Mouse (Mus musculus) thymus, postnatal 4 days (tissue): ENCODE measurements around the gene Mlh1.
A peak's percentile ranks its signal among the peaks of the same experiment; 100 is the strongest.

Source experiments
- DNase-seq: peaks from one replicate; pipeline ENCODE4 v3.0.0; 2021

The Mlh1 gene

DNA sequence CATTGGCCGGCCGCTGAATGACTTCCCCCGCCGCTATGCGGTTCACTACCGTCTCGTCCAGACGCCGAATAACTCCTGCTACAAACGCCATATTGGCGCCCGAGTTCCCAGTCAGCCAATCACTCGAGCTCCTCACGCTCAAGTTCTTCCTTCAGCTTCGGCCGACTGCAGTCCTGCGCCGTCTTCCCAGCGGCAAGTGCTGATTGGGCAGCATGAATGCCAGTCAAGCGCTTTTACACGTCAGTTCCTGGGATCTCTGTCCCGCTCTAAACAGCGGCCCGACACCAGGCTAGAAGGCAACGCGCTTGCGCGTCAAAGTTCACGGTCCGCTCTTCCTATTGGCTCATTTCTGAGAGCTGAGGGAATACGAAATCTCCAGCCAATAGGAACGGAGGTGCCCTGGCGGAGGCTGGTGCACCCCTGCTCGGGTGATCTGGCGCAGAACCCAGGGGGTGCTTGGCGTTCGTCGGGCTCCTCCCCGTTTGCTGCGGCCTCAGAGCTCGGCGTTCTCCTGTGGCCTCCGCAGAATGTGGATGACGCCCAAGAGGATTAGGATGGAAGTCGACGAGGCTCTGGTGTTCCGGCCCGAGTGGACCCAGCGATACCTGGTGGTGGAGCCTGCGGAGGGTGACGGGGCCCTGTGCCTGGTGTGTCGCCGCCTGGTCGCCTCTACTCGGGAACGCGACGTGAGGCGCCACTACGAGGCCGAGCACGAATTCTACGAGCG lies at the start of gene Mlh1, which contains the start of gene Epm2aip1:
Mlh1 (minus strand) TSS at position 358 of the 727 bp plus-strand sequence.
Epm2aip1 (plus strand) TSS at position 496 of the 727 bp plus-strand sequence.
- peak; percentile 99 for DNase-seq

DNA sequence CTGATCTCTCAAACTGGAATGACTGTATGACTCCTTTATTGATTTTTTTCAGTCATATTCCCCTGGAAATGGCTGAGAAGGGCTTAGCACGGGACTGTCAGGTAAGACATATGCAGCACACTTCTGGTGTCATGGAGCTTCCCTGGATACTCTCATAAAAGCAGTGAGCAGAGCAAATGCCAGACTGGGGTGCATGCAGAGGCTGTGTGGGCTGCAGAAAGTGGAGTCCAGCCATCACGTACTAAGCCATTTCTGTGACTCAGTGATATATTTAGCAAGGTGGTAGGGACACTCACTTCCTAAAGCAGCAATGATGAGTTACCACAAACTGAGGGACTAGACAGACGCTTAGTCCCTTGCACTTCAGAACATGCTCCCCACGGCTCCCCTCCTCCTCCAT lies 49.3 kb upstream of the Mlh1 start:
- DNase-seq = no peak

DNA sequence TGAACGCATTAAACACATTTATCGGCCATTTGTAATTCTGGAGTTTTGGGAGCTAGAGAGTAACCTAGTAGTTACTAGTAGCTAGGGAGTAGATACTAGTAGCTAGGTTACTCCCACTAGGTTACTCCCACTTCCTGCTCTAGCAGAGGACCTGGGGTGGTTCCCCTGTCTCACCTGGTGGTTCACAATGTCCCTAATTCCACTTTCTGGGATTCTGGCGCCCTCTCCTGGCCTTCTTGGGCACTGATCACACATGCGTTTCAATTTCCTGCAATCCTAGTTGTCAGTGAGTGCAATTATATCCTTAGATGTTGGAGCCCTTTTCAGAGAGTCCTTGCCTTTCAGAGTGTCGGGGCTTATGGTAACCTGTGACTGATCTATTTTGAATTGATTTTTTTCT lies 42.6 kb upstream of the Mlh1 start:
- peak; percentile 72 for DNase-seq

DNA sequence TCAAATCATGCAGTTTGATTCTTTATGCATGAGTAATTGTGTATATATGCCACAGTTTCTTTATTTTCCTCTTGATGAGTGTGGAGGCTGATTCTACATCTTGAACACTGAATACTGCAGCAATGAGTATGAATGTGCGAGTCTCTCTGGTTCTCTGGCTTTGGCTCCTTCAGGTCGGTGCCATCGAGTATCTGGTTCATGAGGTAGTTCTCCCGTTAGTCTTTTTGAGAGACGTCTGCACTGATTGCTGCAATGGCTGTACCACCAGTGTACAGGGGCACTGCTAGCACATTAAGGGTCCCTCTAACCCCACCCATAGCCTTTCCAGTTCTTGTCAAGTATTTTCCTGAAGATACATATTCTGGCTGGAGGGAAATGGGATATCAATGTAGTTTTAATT lies 42.2 kb upstream of the Mlh1 start:
- DNase-seq = no peak

DNA sequence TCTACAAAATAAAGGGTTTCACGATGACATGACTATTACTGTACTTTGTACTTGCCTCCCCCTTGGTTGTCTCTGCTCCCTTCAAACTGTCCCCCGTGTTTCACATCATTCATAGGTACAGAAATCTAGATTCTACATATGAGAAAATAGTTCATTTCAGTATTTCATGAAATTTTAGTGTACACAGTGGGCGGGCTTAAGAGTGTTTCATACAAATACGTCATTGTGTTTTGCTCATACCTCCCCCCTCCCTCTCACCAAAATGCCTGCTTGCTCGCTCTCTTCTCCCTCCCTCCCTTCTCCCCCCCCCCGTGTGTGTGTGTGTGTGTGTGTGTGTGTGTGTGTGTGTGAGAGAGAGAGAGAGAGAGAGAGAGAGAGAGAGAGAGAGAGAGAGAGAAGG lies 41.7 kb upstream of the Mlh1 start:
- DNase-seq = no peak

DNA sequence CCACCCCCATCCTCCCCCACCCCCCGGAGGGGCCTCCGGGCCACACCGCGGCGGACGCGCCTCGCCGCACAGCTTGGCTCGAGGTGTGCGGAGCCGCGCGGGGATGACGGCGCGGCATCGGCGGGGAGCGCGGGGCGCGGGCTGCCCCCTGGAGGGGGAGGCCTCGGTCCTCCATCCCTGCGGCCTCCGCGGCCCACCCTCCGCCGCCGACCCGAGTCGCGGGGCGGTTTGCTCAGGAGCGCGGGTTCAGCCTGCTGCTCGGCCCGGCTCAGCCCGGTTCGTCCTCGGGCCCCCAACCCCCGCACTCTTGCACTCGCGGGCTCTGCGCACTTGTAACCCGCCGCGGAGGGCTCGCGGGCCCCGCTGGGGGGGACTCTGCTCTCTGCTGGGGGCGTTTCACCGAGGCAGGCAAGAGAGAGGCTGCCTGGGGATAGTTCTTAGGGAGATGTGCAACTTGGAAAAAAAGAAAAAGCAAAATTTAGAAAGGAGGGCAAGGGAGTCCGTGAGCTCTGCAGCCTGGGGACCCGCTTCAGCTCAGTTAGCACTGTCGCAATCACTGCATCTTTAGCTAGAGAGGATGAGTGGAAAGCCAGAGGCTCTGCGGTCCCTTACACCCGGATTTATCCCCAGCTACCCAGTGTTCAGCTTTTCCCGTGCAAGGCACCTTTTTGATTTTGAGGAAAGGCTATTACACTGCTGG lies 41.0 kb upstream of the Mlh1 start:
- peak; percentile 16 for DNase-seq

DNA sequence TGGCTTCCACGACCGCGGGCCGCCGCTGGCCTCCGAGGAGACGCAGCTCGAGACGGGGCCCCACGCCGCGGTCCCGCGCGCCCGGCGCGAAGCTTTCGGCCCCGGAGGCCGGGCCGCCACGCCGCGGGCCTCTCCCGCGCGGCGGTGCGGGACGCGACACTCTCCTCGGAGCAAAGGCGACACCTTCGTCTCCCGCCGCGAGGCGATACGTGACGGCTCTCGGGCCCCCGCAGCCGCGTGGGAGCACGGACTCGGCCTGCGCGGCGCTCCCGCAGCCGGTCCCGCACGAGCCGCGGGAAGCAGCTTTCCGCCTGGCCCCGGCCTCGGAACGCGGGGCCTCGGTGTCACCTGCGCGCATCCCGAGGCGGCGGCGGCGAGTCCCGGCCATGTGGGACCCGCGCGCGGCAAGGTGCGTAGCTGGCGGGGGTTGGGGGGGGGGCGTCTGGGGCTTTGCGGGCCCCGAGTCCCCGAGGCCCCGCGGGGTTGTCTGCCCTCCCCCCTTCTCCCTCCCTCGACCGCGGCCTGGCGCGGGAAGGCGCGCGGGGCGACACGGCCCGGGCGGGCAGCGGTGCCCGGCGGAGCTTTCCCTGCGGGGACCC lies 40.4 kb upstream of the Mlh1 start:
- peak; percentile 10 for DNase-seq

DNA sequence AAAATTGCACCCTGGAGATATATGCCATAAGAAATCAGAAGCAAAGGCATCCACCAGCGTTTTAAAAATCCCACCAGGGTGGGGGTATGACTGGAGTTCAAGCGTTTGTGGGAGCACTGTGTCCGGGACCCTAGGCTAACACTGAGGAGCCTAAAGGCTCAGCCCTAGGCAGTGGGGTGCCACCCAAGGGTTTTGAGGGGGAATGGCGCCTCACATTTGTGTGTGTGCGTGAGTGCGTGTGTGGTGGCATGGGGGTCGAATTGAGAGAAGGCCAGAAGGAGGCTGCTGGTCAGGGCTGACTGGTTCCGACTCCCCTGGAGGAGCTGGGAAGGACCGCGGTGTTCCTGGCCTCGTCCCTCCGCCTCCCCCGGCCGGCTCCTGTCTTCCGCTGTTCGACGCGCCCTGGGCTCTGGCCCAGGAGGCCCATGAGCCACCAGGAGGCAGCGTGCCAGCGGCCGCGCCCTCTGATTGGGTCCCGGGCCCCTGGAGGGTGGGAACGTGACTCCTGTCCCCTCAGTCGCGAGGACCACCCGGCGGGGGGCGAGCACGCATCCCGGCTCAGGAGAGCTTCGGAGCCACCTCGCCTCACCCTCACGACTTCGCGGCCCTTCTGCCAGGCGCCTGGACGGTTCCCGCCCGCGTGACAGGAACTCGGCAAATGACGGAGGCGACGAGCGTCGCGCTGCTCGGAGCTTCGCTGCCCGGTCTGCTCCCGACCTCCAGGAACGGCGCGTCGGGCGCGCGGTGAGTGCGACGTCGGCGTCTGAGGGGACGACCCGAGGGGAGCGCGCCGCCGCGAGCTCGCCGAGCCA lies 39.6 kb upstream of the Mlh1 start, which contains the start of gene Trank1:
Trank1 (plus strand) TSS at position 709 of the 812 bp plus-strand sequence.
- DNase-seq = peak; percentile 22

DNA sequence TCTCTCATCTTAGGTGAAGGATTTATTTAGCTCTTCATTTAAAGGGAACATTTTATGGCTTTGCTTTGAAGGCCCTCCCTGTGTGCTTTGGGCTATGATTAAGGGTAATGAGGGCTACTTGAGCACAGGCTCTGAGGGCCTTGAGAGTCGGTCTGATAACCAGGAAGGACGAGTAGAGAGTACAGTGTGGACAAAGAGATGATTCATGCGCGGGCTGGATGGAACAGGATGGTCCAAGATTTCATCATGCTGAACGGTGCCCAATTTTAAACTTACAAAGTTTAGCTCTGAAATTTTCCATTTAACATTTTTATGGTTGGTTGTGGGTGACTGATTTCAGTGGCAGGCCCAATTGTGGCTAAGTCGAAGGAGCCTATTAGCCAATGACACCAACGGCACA lies 34.6 kb upstream of the Mlh1 start:
- DNase-seq = no peak

DNA sequence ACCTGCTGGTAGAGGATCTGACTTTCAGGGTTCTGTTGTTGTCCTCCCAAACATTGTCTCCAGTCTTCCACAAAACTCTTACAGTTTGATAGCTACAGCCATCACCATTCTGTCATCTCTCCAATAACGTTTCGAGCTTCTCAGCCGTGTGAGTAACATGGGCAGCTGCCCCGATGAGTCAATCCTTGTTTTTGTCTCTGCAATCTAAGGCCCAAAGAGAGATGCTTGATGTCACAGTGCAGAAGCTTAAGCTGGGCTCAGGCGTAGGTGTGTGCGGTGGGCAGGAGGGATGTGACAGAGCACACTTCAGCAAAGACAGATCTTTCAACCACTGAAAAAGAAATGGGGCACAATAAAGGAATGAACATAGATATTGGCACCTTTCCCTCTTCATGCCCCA lies 32.4 kb upstream of the Mlh1 start:
- DNase-seq = no peak

DNA sequence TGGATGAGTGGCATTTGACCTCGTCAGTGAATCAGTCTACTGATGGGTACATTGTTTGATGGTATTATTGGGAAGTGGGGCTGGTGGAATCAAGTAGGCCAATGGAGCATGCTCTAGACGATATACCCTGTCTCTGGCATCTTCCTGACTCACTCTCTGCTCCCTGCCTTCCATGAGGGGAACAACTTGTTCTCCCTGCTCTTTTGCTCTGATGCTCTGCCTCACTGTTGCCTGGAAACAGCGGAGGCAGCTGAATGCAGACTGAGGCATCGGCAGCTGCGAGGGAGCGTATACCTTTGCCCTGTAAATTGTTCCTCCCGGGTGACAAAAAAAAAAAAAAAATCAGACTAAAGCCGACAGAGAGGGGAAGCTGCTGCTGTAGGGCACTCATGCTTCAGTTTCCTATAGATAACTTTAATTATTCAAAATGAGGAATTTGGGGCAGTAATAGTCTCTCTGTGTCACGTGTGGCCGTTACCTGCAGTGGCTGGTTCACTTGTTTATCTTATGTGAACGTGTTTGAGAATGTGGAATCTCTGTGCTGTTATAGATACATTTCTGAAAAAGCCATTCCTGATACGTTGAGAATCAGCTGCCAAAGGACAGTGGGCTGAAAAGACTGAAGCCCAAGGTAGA lies 30.7 kb upstream of the Mlh1 start:
- no peak for DNase-seq

DNA sequence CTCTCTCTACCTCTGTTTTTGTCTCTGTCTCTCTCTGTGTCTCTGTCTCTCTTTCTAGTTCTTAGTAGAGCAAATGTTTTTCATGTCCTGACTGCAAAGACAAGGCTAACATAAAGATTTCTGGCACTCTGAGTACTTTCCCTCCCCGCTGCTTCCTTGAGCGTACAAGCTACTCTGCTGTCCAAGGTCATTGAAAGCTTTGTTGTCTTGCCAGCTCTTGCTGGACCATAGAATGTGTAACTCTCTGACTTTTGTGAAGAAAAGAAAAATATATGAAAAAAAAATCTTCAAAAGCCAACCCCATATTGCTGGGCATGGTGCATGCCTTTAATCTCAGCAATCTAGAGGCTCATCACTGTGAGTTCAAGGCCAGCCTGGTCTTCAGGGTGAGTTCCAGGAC lies 27.0 kb upstream of the Mlh1 start:
- DNase-seq = no peak

DNA sequence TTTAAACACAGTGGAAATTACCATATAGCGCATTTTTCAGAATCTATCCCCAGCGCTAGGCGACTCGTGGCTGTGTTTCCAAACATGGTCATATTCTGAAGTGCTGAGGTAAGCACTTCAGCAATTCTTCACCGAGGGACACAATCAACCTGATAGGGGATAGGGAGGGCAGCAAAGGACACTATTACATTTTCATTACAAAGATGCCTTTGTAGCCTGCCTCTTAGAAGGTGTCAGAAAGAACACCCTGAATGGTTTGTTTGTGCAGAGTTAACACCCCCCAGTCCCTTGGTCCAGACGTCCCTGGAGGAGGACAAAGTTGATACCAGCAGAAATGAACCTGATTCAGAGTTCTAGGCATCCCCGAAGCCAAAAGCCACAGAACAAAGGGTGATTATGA lies 24.8 kb upstream of the Mlh1 start:
- no peak for DNase-seq

DNA sequence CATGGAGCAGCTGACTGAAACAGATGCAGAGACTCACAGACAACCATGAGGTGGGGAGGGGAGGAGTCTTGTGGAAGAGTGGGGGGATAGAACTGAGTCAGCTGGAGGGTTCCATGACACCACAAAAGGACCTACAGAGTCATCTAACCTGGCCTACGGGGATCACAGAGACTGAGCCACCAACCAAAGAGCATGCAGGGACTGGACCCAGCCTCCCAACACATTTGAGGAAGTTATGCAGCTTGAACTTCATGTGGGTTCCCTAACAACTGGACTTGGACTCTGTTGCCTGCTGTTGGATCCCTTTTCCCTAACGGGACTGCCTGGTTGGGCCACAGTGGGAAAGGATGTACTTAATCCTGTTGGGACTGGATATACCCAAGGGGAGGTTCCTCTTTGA lies 23.7 kb upstream of the Mlh1 start:
- DNase-seq = no peak

DNA sequence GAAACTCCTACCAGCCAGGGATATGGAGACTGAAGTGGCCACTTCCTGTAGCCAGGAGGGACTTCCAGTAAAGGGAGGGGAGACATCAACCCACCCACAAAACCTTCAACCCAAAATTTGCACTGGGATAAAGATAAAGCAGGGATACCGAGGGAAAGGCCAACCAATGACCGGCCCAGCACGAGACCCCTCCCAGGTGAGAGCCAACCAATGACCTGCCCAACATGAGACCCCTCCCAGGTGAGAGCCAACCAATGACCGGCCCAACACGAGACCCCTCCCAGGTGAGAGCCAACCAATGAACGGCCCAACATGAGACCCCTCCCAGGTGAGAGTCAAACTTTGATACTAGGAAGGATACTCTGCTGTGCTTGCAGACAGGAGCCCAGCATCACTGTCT lies 23.3 kb upstream of the Mlh1 start:
- no peak for DNase-seq

DNA sequence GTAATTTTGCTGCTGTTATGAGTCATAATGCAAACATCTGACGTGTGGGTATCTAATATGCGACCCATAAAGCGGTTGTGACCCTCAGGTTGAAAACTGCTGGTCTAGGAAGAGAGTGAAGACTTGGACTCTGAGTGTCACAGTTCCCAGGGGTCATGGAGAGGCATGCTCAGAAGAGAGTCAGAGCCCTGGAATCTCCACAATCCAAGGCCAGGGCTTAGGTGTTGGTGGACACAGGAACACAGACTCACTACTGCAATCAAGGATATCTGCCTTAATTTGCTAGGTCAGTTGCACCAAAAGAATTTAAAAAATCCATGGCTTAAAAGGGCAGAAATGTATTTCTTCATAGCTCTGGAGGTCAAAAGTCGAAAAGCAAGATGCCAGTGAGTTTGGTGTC lies 21.6 kb upstream of the Mlh1 start:
- no peak for DNase-seq

DNA sequence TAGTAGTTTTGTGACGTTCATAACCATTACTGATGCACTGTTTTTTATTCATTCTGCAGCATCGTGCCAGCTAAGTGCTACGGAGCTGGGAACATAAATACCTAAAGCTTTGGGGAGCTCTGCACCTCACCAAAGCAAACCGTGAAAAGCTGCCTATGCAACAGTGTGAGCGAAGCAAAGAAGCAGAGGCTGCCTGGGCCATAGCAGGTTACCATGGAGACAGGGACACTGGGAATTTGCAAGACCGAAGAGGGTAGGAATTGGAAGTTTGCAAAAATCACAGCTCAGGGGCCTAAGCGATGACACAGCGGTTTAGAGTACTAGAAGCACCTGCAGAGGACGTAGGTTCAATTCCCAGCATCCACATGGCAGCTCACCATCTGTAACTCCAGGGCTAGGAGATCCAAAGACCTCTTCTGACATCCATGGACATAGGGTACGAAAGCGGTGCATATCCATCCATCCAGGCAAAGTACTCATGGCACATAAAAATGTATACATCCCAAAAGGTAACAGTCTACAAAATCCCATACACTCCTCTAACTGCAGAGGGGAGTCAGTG lies 19.0 kb upstream of the Mlh1 start:
- no peak for DNase-seq

DNA sequence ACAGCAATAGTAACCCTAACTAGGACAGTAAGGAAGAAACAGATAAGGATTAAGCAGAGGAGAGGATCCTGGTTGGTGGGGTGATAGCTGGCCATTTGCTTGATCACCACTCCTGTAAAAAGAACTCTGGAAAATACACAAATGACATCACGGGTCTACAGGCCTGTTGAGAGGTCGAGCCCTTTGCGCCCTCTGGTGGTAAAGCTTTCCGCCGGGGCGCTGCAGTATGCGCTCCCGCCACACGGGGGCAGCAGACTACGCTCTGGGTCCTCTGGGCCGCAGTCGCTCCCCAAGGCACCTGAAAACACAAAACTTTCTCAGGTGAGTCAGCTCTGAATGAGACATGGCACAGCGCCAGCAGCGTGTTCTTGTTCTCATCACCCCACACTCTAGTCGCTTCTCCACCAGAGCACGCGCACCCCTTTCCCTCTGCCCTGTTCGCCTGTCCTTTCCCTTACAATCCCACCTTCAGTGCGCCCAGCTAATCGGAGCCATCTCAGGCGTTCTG lies 18.3 kb upstream of the Mlh1 start:
- peak; percentile 90 for DNase-seq

DNA sequence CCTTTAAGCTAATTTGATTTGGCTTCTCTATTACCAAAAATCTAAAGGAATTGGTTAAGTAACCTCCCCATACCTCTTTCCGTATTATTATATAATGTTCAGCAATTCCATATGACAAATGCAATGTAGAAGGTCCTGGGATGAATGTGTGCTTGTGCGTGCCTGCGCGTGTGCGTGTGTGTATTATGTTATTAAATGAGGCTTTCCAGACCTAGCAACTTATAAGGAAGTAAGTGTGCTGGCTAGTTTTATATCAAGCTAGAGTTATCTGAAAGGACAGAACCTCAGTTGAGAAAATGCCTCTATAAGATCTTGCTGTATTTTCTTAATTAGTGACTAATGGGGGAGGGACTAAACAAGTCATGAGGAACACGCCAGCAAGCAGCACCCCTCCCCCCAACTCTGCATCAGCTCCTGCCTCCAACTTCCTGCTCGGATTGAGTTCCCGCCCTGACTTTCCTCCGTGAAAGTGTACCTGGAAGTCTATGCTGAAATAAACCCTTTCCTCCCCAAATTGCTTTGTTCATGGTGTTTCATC lies 17.8 kb upstream of the Mlh1 start:
- DNase-seq = no peak

DNA sequence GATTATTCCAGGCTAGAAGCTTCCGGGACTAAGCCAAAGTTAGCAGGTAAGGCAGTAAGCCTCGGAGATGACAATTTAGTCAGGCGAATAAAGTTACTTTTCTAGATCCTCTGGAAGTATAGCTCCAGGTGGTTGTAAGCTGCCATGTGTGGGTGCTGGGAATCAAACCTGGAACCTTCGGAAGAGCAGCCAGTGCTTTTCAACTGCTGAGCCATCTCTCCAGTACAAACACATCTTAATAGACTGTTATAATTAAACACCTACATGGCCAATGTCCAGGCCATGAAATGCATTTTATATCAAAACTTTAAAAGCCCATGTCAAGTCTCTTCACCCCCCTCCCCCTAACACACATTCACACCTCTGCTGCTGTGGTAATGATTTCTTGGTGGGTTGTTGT lies 16.4 kb upstream of the Mlh1 start:
- no peak for DNase-seq

DNA sequence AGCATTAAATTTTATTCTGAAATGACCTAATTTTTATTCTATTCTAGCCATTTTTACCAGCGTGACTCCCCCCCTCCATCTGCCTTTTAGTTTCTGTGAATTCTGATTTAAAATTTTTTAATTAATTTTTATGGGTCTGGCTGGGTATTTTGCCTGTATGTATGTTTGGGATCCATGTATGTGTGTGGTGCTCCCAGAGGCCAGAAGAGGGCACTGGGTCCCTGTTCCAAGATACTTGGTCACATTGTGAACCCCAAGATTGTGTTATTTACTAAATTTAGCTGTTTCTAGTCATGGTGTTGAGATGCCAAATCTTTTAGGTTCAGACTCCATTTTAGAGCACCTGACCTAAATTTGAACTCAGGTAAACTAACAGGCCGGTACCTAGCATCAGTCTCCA lies 14.9 kb upstream of the Mlh1 start:
- no peak for DNase-seq

DNA sequence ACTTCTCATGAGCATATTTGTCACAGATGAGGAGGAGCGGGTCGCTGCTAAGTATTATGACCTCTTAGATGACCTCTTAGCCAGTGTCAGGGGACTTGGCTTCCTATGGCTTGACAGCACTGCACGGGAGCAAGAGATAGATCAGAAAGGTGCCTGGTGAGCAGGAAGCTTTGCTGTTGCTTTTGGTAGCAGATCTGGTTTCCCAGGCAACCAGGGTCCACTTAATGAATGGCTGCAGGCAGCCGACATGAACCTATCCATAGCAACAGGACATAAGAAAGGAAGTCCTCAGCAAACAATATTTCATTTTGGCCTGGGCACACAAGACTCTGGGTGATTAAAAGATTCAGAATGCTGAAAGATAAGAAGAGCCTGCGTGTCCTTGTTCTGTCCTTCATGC lies 14.1 kb upstream of the Mlh1 start:
- no peak for DNase-seq
